Mouse (Mus musculus) NIH3T3 (cell line): ENCODE data around the gene Hist1h2ag.

ENCODE experiments used
- DNase-seq: peaks from one replicate; pipeline ENCODE4 v3.0.0-alpha.2; 2012; ENCODE audit warnings: low read depth

The Hist1h2ag gene

GRCm38 (mm10) chr13:22036986-22037385 lies 5.8 kb downstream of the Hist1h2ag start:
- no peak for DNase-seq

DNA sequence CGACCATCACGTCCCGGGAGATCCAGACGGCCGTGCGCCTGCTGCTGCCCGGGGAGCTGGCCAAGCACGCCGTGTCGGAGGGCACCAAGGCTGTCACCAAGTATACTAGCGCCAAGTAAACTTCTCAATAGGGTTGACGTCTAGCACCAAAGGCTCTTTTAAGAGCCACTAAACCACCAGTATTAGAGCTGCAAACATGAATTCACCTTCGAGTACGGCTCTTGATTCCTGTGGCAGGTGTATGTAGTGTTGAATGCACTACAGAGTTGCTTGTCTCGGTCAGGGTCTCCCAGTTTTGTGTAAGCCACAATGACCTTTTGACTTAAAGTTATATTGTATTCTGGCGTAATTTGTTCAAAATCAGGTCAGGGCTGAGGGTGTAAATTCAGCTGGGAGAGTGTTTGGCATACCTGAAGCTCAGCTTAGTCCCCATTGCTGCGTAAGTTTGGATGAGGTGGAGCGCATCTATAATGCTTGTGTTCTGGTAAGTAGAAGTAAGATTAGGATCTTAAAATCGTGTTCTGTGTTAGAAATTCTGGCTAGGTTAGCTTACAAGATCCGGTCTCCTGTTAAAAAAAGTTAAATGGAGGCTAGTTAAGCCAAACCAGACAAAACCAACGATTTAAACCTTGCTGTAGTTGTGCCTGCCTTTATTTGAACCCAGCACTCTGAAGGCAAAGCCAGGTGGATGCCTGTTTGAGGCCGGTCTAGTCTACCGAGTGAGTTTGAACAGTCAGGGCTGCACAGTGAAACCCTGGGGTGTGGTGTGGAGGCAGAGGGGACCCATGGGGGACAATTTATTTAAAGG lies 6.4 kb downstream of the Hist1h2ag start:
- DNase-seq: no peak

GRCm38 (mm10) chr13:22035267-22036148 lies 7.2 kb downstream of the Hist1h2ag start, which contains the start of the genes Hist1h2ah and Hist1h2bk:
TSS of gene Hist1h2ah (minus strand) at chr13:22035568.
TSS of gene Hist1h2bk (plus strand) at chr13:22035870.
- peak; percentile 91 for DNase-seq

GRCm38 (mm10) chr13:22034443-22035266 lies 8.1 kb downstream of the Hist1h2ag start:
- DNase-seq: peak; percentile 29

DNA sequence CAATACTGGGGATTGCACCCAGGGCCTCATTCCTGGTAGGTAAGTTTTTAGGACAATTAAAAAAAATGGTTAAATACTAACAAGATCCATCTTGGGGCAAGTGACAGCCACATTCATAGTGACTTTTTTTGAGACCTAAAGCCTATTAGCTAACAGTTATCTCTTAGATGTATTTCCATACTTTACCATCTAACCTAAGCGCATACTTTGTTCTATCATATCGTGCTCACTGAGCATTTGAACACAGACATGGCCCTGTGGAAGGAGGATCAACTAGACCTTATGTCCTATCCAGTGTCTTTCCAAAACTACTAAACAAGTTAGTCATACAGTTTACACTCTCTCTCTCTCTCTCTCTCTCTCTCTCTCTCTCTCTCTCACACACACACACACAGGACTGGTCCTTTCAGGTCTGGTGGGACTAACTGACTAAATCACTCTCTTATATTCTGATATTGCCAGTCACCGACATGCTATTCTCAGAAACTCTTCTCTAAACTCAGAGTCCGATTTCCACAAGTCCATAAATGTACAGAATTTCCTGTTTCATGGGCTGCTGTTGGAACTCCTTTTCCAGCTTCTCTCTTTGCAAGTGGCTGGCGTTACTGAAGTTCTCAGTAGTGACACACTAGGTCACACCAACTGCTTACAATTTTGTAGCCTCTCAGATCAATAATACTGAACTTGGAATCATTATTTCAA lies 8.9 kb downstream of the Hist1h2ag start:
- no peak for DNase-seq

DNA sequence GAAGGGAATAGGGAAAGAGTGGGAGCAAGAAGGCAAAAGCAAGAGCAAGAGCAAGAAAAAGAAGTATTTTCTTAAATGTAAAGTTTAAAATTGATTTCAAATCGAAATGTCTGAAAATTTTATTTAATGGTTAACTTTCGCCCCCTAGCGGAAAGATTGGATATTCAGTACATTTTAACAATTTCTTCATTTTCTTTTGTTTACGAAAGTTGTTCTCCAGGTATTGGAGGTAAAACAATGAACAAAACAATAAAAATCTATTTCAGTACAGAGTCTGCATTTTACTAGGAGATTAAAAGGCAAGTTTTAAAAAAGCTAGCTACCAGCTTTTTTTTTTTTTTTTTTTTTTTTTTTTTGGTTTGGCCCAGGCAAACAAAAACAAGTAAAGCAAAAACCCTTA lies 12.3 kb downstream of the Hist1h2ag start:
- peak; percentile 74 for DNase-seq

GRCm38 (mm10) chr13:22029928-22030327 lies 12.8 kb downstream of the Hist1h2ag start:
- peak; percentile 30 for DNase-seq

DNA sequence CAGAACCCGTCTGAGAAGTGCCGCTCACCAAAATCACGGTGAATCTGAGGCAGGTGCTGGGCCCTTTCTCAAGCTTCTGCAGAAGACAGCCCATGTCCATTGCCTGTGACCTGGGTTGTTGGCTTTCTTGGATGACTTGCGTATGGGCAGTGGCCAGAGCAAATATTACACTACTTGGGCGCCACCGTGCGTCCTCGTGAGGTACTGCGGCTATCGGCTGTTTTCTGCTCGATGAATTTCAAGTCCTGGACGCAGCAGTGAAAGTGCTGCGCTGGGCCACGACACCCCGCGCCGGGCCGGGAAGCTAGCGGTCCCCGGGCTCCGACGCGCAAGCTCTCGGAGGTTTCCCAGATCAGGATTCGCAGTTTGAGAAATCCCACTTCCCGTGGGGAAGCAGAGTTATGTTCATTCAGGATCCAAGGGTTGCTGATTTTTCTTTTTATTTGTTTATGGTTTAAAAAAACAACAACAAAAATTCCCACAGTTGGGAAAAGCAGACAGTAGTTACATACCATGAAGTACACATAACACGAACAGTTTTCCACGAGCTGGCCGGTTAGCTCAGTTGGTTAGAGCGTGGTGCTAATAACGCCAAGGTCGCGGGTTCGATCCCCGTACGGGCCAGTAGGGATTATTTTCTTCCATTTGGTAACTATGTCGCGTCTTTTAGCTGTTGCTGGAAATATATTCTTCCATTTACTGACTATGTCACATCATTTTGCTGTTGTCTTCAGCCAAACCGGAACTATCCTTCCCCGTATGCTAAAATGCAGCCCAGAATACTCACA lies 13.9 kb downstream of the Hist1h2ag start:
- peak; percentile 95 for DNase-seq

GRCm38 (mm10) chr13:22026058-22027031 lies 16.4 kb downstream of the Hist1h2ag start:
- DNase-seq: peak; percentile 88

DNA sequence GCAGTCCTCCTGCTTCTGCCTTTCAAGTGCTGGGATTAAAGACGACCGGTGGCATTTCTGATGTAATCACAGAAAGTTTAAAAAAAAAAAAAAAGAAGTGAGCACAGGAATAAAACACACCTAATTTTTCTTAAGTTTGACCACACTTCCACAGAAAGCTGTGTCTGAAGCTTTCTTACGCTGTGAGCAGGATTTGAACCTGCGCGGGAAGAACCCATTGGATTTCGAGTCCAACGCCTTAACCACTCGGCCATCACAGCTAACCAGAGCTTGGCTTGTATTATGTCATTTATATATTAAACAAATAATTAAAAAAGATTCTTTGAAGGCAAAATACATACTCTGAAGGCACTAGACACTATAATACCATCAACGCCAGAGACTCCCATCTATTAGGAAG lies 20.5 kb downstream of the Hist1h2ag start:
- DNase-seq: peak; percentile 91

GRCm38 (mm10) chr13:22021581-22021980 lies 21.2 kb downstream of the Hist1h2ag start:
- no peak for DNase-seq

GRCm38 (mm10) chr13:22020901-22021339 lies 21.8 kb downstream of the Hist1h2ag start:
- DNase-seq: peak; percentile 81

- DNase-seq: peak; percentile 50
Observed at GRCm38 (mm10) chr13:22019934-22020835, 22.6 kb downstream of the Hist1h2ag start.

DNA sequence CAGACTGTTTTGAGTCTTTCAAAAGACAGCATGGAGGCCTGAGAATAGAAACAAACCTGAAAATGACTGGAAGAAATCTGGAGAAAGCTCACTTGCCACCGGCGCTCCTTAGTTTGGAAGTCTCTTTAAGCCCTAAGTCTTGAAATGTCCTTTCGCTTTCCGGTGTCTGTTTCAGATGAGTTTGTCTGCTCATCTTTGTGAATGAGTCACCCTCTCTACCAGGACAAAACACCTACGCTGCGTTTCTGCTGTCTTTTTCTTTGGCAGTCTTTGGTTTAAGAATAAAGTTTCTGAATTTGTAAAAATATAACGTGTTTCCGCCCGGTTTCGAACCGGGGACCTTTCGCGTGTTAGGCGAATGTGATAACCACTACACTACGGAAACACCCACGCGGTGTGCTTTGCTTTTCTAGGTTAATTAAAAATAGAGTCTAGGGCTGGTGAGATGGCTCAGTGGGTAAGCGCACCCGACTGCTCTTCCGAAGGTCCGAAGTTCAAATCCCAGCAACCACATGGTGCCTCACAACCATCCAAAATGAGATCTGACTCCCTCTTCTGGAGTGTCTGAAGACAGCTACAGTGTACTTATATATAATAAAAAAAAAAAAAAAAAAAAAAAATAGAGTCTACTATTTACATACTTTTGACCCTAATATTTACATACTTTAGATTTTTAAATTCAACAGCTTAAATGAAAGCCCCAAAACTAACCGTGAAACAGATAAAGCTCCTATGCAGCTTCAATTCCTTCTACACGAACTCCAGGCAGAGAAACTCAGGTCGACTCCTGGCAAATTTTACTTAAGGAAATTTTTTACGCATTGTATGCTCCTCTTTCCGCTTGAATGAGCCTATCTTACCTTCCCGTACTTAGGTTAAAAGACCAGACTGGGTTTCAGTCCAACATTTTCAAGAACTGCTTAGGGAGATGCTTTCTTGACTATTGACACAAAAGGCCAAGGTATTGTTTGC lies 27.0 kb downstream of the Hist1h2ag start:
- DNase-seq: peak; percentile 86

DNA sequence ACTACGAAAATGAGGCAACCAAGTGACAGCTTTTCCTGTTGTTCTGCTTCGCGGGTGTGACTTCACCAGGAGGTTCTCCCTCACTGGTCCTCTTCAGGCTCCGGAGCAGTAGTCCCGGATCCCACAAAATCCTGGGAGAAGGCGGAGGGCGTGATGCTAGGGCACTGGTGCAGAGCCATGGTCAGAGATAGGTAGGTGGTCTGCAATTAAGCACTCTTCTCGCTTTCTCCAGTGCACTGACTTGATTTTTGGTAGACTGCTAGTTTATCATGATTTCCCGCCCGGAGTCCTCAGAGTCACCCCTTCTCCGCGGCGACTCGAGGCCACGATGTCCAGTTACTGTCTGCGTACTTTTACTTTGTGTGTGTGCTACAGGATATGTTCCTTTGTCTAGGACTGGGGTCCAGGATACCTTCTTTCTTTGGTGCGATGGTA lies 28.3 kb downstream of the Hist1h2ag start:
- no peak for DNase-seq

GRCm38 (mm10) chr13:22013716-22014115 lies 29.0 kb downstream of the Hist1h2ag start:
- no peak for DNase-seq

DNA sequence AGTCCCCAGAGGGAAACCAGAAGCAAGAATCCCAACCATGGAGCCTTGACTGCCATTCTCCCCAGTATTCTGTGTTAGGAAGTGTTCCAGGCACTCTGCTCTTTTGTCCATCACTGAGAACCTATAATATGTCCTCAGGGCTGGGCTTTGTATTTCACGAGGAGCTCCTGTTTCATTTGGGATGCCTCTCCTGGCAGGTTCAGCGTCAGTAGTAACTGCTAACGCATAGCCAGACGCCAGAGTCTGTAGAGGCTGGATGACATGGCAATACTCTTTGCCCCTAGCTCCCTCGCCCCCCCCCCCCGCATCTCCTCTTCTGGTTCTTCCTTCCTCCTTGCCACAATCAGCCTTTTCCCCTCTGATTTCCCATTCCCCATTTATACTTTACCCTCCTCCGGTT lies 33.1 kb downstream of the Hist1h2ag start, which contains the start of gene Prss16:
TSS of gene Prss16 (minus strand) at position 101 of the 400 bp plus-strand sequence.
- DNase-seq: no peak
